Mouse (Mus musculus) megakaryocyte, embryonic 14.5 days (primary cell): ENCODE results near the gene Prr29.

Experiments
- FLI1 ChIP-seq: IDR thresholded peaks from 2 replicates; pipeline ENCODE4 v1.6.1; 2012; ENCODE audit warnings: low read length, inconsistent platforms, mixed read lengths
- GATA1 ChIP-seq: IDR thresholded peaks from 3 replicates; pipeline ENCODE4 v1.6.1; 2012; ENCODE audit warnings: mixed read lengths, low read length, inconsistent platforms, borderline replicate concordance

DNA sequence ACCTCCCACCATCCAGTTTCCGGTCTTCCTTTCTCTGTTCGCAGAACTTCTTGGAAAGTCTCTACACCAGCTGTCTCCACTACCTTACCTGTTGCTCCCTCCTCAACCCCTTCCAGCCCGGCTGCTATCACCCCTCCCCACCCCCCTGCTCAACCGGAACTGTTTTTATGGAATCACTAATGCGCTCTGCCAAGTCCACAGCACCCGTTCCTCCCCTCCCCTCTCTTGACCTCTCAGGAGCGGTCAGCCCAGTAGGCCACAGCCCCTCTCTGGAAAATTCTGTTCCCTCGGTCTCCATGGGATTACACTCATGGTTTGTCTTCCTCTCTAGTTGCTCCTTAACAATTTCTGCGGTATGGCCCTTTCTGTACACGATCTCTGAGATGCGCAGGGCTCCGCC, 12.1 kb upstream of the Prr29 start, which contains the start of gene Scn4a:
- TF ChIP-seq GATA1, result no peak
- no peak for TF ChIP-seq FLI1
